Mouse (Mus musculus) CD4-positive, CD25-positive, alpha-beta regulatory T cell (primary cell): ENCODE results near the gene Gripap1. TPM values are rescaled to one million over a fixed set of nuclear protein-coding genes. Genes with fewer than 3 reads are reported as not detected.

Experiments
- polyA plus RNA-seq: library from polyadenylated mRNA; unstranded; fragments of 100-300 nt; shearing (Covaris generic); gene quantifications from one replicate; pipeline ENCODE4 v1.2.1, GENCODE M21; 2017

Gene Gripap1
- polyA plus RNA-seq = 117 TPM

DNA sequence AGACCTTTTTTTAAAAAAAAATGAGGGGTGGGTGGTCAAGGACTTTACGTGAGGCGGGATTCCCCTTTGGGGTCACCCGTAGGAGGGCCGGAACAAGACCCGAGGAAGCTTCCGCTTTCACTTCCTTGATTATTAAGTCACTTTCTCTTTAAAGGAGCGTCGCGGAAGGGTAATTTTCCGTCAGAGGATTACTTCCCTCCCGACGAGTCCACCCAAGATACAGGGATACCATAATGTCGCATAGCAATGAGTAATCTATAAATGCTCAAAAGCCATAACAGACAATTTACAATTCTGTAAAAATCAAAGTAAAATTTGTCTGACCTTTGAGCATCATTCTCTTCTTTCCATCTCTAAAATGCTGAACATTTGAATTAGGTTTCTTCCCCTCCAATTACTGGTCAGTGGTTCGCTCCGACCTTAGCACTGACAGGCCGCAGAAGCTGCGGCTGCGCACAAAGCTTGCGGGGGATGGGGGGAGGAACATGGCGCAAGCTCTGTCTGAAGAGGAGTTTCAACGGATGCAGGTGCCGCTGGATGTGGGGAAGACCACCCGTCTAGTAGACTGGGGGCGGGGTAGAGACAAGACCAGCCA, at the start of gene Gripap1:
TSS of gene Gripap1 (plus strand) at position 224 of the 595 bp plus-strand sequence.

DNA sequence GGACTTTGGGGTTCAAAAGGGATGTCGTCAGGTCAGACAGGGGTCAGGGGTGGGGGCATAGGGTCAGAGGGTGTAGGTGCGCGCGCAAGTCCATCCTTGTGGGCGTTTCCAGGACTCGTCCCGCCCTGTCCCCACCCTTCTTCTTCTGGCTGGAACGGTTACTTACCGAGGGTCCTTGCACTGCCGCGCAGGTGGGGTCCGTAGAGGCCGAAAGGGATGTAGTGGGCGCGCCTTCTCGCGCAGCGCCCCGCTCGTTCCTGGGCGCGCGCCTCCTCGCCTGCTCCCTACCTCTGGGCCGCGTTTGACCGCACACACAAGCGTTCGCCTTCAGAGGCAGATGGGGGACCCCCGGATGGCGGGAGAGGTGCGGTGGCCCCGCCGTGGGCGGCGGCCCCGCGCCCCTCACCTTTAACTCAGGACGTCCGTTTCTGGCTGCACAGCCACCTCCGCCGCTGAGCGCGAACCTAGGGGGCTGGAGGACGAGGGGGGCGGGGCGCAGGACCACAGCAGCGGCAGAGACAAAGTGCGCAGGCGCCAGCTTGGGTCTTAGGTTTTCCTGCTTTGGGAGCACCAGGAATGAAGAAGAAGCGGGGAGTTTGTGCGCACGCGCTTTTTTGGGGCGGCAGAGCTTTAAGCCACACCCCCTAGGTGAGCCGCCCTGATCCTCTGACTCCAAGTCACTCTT, 39.0 kb upstream of the Gripap1 start, which contains the start of gene Ccdc120:
TSS of gene Ccdc120 (minus strand) at position 474 of the 685 bp plus-strand sequence.

DNA sequence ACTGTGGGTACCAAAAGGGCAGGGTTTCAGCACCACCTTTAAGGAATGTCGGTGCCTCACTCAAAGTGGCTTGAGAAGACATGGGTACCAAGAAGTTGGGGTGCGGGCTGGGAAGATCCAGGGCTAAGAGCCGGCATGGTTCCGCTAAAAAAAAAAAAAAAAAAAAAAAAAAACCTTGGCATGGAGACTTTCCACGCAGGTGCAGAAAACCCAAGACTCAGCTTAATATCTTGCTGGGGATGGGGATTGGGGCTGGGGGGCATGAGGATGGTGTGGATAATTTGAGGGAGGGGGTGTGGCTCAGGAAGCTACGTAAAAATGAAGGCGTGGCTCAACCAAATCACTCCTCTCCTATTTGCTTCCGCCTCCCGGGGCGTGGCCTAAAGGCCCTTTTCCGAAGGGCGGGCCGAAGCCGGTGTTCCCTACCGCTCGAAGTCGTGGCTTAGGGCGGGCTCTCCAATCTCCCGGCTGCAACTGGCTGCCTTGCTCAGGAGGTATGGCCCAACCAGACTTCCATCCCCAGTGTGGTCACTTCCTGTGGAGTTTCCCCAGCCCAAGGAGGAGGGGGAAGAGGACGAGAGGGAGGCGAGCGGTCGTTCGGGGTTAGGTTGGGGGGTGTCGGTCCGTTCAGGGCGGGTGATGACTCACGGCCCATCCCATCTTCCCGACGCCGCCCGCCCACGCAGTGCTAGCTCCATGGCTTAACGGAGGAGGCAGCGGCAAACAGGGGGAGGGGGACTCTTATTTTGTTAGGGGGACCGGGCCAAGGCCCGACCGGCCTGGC, 27.2 kb upstream of the Gripap1 start, which contains the start of gene Tfe3:
TSS of gene Tfe3 (plus strand) at position 424 of the 784 bp plus-strand sequence.

DNA sequence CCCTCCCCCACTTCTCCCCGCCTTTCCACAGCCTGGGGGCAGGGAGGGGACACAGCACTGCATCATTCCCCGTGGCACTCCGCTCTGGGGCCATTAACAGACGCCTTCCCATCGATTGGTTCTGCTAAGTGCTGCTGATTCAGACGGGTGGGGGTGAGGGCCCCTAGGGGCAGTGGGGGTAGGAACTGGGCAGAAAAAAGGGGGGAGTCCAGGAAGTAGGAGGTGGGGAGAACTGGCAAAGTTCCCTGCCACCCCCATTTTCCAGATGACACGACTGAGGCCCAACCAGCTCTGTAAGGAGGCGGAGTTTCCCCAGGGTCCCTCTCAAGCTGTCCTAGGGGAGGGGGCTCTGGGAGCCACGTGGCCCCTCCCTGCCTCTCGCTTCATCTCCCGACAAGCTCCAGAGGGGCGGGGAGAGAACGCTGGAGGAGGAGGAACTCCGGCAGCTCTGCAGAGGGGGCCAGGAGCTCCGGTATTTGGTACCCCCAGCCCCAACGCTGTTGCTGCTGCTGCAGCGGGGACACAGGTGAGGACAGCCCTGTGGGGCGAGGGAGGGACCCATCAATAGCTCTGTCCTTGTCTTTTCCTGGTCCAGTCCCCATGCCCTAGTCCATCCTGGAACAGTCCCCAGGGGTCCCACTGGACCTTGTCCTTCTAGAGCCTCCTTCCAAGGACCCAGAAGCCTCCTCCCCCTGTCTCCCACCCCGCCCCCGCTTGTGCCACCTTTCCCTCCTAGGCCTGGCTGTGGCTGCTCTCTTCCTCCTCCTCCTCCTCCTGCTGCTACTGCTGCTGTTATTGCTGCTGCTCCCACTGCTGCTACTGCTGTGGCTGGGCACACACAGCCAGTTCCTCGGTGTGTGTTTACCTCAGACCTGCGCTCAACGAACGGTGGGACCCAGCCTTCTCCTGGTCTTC, 32.6 kb downstream of the Gripap1 start, which contains the start of gene Kcnd1:
TSS of gene Kcnd1 (plus strand) at position 425 of the 915 bp plus-strand sequence.

DNA sequence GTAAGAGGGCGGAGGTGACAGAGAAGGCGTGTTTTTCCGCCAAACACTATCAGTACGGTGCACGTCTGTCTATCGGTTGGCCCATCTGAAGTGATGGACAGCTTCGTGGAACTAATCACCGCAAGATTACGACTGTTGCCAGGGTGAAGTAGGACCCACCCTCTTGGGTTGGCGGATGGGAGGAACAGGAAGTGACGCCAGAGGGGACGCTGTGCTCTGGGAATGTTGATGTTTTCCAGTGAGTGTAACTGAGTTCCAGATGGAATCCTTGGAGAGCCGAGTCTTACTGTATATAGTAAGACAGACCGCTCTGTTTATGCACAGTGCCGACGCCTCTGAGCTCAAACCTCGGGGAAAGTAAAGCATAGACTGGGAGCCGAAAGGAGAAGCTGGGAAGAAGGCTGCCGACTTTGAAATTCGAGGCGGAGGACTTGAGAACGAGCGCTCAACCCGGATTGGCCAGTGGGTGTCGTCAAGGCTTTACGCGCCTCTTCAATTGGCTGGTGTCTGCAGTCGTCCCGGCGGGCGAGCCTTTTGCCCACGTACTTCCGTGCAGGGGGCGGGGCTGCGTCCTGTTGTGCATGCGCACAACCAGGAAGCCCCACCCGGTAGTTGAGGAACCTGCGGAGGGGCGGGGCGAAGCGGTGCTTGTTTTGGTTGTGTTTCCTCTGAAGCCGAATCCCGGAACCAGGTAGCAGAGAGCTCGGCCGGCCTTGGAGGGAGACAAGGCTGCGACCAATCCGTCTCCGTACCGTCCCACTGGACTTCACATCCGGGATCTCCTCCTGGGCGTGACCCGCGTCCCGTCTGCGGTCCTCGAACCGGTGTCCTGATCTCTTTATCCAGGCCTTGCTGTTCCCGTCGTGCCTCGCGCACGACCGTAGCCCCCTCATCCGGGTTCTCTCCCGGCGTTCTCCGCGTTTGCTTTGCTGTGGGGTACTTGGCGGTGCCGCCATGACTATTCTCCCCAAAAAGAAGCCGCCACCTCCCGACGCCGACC, 51.9 kb downstream of the Gripap1 start, which contains the start of gene Otud5:
TSS of gene Otud5 (plus strand) at position 202 of the 1,000 bp plus-strand sequence.

Other genes starting within 250 kb of the Gripap1 start
- gene Foxp3, start 216.1 kb upstream of the Gripap1 start, polyA plus RNA-seq = 130 TPM
- 22.6 TPM for gene Ppp1r3f, start 215.5 kb upstream of the Gripap1 start, polyA plus RNA-seq
- gene Ccdc22, start 184.2 kb upstream of the Gripap1 start, polyA plus RNA-seq = 34.2 TPM
- 0.14 TPM for gene Cacna1f, start 182.7 kb upstream of the Gripap1 start, polyA plus RNA-seq
- gene Syp, start 151.3 kb upstream of the Gripap1 start, polyA plus RNA-seq = 20.3 TPM
- 38.5 TPM for gene Prickle3, start 132.5 kb upstream of the Gripap1 start, polyA plus RNA-seq
- 109 TPM for gene Plp2, start 118.4 kb upstream of the Gripap1 start, polyA plus RNA-seq
- gene Magix, start 108.5 kb upstream of the Gripap1 start, polyA plus RNA-seq = not detected
- 65.3 TPM for gene Gpkow, start 92.6 kb upstream of the Gripap1 start, polyA plus RNA-seq
- 77.9 TPM for gene Wdr45, start 75.4 kb upstream of the Gripap1 start, polyA plus RNA-seq
- 0.45 TPM for gene Gm45208, start 67.5 kb upstream of the Gripap1 start, polyA plus RNA-seq
- gene Praf2, start 61.3 kb upstream of the Gripap1 start, polyA plus RNA-seq = 26.2 TPM
- gene Ccdc120, start 38.9 kb upstream of the Gripap1 start, polyA plus RNA-seq = not detected
- 31.1 TPM for gene Tfe3, start 27.2 kb upstream of the Gripap1 start, polyA plus RNA-seq
- 0.73 TPM for gene Kcnd1, start 32.5 kb downstream of the Gripap1 start, polyA plus RNA-seq
- gene Otud5, start 51.6 kb downstream of the Gripap1 start, polyA plus RNA-seq = 221 TPM
- gene Pim2, start 88.5 kb downstream of the Gripap1 start, polyA plus RNA-seq = 50.5 TPM
- 35.8 TPM for gene Slc35a2, start 94.3 kb downstream of the Gripap1 start, polyA plus RNA-seq
- 136 TPM for gene Pqbp1, start 109.5 kb downstream of the Gripap1 start, polyA plus RNA-seq
- gene Timm17b, start 109.6 kb downstream of the Gripap1 start, polyA plus RNA-seq = 122 TPM
- not detected for gene Gm10491, start 118.1 kb downstream of the Gripap1 start, polyA plus RNA-seq
- not detected for gene Gm10490, start 119.8 kb downstream of the Gripap1 start, polyA plus RNA-seq
- gene Pcsk1n, start 130.1 kb downstream of the Gripap1 start, polyA plus RNA-seq = not detected
- not detected for gene Eras, start 138.8 kb downstream of the Gripap1 start, polyA plus RNA-seq
- gene Hdac6, start 158.1 kb downstream of the Gripap1 start, polyA plus RNA-seq = 15.6 TPM
- gene Gata1, start 188.3 kb downstream of the Gripap1 start, polyA plus RNA-seq = 58.7 TPM
- not detected for gene Glod5, start 228.7 kb downstream of the Gripap1 start, polyA plus RNA-seq